Mouse (Mus musculus) liver (tissue): ENCODE measurements around the gene Fryl.
"Not testable (repeated sequence)": the region's sequence is repeated elsewhere in the genome, so short reads cannot be mapped to it uniquely, and the experiment has no call there.

ENCODE experiments used
- DNase-seq: peaks from one replicate; pipeline ENCODE4 v3.0.0-alpha.2; 2020; ENCODE audit warnings: mixed read lengths

The Fryl gene

DNA sequence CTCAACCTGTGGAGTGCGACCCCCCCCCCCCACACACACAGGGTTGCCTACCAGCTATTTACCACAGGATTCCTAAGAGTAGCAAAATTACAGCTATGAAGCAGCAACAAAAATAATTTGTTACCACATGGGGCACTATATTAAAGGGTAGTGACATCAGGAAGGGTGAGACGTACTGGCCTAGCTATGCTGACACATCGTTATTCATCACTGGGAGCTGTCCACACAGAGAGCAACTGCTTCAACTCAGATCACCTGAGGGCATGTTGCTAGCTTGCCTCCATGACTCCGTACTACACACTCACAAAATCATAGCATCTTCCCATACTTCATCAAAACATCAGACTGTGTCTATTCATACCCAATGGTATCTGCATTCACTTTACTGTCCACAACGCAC lies 176.6 kb downstream of the Fryl start:
- DNase-seq = no peak

DNA sequence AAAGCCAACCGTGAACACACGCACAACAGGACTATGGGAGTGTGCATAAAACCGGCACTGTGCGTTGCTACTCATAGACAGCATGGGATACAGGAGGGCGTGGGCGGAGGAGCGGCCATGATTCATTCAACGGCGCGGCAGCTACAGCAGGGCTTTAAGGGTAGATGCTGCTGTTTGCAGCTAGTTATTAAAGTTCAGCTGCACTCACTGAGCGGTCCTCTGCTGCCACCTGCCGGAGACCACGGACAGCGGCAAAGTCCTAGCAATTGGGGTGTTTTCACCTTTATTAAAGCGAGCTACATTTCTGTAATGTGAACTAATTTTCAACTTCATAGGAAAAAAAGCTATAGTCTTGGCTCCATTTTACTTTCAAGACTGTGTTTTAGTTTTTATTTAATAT lies 185.1 kb downstream of the Fryl start:
- DNase-seq = peak; percentile 81

DNA sequence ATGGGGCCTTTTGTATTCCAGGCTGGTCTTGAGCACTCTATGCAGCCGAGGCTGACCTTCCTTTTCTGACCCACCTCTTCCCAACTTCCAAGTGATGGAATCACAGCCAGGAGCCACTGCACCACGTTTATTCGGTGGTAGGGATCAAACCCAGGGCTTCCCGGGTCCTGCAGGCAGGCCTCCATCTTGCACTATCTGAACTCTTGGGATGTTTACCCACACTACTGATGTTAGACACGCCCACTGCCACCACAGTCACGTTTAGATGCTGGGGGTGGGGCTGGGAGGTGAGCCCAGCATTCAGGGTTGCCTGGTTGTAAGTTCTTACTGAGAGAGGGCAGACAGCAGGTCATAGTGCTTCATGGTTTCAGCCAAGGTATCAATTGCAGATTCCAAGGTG lies 189.5 kb downstream of the Fryl start:
- DNase-seq = peak; percentile 32

DNA sequence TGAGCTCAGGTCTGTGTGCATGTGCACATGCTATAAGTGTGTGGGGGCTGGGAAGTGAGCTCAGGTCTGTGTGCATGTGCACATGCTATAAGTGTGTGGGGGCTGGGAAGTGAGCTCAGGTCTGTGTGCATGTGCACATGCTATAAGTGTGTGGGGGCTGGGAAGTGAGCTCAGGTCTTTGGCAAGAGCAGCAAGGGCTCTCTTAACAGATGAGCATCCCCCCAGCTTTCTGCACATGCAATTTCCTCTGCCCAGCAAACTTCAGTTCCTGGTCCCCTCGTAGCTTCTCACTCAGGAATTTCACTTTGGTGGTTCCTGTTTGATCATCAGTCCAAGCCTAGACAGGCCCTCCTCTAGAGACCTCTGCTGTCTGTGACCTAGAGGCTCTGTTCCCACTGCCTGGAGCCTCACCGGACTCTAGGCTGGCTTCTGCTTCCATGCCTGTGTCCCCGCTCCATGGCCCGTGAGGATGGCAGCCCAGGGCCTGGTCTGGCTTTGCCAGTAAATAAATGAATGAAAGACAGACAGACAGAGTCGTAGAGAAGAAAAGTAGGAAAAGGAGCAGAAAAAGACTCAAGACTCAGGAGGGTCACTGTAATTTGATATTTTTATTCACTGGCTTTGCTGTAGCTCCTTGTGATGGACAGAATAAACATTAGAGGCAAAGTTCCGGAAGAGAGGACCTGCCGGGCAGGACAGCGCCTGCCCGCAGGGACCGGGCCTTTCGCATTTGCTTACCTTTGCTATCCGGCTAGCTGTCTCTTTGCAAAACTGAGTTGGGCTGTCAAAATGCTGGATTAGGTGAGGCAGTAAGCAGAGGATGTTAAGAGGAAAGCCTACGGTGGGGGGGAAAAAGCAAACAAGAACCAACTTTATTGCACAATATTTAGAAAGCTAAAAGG lies 192.4 kb downstream of the Fryl start:
- DNase-seq = no peak

DNA sequence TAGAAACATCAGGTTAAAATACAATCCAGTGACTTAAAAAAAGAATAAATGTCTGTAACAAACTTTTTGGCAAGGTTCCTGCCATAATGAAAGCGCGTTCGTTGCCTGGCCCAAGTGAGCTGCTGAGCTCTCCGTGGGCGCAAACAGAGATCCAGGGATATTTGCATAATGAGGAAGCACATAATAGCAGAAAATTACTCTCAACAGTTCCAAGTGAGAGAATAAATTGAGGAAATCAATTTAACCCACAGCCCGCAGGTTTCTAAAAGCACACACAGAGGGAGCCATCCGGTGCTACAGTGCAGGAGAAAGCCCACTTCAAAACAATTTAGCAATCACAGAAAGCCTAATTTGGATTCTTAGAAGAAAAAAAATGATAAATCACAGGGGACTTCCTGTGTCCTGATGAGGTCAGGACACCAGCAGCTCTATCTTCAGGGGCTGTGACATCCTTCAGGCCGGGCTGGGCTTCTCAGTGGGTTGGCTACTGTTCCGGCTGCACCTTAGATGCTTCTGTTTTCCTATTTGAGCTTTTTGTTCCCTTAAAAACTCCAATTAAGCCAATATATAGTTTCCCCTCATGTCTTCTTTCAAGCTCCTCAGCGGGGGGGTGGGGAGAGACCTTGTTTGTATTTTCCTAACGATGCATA lies 194.8 kb downstream of the Fryl start:
- no peak for DNase-seq

DNA sequence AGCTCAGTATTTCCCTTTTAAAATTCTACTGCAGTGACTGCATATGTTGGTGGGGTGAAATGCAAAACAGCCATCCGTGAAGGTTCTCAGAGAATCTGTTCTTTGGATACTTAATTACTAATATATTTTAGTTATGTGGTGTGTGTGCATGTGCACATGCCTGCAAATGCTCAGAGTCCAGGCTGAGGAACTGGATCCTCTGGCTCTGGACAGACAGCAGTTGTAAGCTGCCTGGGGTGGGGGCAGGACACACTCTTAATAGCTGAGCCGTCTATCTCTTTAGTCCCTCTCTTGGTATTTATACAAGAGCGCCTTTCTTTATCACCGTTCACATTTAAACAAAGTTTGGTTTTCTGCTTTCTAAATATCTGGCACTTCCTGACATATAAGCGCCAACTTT lies 199.5 kb downstream of the Fryl start:
- no peak for DNase-seq

DNA sequence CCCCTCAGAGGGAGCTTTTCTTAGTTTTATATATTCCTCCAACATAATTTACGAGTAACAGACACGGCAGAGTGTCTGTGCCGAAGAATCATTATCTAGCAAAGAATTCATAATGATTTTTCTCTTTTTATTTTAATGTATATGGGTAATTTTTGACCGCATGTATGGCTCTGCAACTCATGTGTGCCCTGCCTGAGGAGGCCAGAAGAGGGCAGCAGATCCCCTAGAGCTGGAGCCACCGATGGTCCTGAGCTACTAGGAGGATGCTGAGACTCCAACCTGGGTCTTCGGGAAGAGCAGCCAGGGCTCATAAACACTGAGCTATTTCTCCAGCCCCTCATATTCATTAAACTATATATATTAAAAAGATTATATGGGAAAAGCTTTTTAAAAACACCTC lies 200.0 kb downstream of the Fryl start:
- peak; percentile 32 for DNase-seq

DNA sequence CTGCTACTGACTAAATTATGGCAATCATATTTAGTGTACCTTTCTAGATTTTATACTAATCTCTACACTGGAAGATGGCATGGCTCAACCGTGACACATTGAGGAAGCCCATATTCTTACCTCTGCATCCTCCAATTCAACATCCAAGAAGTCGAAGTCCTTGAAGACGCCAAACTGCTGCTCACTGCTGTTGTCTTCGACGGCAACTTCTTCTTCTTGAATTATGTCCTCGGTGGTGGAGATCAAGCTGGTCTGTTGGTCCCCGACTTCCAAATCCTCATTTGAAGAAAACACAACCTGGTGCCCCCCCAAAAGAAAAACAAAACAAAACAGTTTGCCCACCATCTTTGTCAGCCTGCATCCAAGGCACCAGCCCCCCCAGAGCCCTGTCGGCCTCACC lies 202.5 kb downstream of the Fryl start:
- no peak for DNase-seq

DNA sequence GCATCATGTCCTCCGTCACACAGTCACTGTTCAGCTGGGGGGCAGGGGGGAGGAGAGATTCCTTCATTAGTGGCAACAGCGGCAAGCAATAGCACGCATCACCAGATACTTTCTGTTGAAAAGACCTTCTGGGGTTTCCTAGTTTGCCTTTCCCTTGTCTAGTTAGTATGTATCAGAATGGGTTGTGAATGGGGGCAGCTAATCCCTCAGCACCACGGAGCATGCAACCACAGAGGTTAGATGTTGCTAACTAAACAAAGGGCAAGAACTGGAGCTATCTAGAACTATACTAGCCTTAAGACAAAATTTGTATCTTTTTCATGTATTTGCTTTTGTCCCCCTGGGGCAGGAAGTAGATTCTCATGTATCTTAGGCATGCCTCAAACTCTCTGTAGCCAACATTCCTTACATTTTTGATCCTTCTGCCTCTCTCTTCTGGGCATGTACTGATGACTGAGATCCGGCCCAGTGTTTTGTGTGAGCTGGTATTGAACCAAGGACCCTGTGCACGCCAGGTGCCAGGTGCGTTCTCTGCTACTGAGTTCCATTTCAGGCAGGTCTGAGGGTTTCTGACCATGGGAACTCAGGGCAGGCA lies 208.7 kb downstream of the Fryl start:
- DNase-seq = no peak

DNA sequence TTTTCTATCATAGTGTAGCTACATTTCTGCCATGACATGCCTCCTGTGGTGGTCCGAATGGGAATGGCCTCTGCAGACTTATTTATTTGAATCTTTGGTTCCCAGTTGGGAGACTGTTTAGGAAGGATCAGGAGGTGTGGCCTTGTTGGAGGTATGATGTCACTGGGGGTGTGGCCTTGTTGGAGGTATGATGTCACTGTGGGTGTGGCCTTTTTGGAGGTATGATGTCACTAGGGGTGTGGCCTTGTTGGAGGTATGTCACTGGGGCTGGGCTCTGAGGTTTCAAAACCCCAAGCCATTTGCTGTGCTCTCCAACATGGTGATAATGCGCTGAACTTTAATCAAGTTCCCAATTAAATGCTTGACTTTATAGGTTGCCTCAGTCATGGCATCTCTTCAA lies 212.4 kb downstream of the Fryl start:
- no peak for DNase-seq

DNA sequence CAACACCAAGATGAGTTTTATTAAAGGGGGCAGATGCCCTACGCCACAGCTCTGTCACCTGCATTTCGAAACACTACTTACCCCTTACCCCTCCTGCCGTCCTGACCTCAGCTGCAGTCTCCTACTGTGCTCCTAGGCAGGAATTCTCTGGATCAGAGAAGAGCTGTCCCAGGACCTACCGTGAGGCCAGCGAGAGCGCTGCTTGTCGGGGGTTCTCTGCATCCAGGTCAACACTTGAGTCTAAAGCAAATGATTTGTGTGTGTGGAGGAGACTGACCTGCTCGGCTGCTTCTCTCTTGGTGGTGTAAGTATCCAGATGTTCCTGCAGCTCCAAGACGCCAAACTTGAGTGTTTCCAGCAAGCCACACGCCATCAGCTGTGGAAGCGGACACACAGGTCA lies 223.9 kb downstream of the Fryl start:
- no peak for DNase-seq

DNA sequence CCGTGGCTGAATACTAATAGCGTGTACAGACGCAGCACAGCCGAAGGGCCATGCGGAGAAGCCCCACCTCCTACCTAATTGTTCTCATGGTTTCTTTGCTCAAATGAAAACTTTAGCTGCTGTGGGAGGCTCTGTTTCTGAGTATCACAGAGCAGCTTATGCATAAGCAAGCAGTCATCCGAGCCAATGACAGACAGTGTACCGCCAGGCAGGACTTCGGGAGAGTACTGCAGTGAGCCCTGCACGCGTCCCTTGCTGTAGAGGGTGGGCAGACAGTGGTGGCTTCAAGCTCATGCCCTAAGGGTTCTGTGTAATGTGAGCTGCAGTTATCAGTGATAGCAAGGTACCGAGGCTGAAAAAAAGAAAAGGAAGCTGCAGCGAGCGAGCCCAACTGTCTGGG lies 227.8 kb downstream of the Fryl start:
- no peak for DNase-seq

DNA sequence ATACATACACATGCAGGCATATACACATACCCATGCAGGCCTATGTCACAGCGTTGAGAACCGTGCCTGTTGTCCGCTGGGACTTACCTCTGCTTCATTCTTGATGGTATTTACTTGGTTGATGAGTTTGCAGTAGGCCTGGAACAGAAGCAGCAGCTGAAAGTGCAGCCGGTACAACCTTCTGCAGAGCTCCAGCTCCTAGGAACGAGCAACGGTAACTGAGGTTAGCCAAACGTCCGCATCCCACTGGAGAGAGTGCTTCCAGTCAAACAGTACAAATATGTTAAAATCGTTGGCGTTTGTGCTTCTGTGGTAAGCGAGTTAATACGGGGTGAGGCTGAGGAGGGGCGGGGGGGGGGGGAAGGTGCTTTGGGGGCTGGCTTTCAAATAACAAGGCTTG lies 232.6 kb downstream of the Fryl start:
- DNase-seq = no peak

DNA sequence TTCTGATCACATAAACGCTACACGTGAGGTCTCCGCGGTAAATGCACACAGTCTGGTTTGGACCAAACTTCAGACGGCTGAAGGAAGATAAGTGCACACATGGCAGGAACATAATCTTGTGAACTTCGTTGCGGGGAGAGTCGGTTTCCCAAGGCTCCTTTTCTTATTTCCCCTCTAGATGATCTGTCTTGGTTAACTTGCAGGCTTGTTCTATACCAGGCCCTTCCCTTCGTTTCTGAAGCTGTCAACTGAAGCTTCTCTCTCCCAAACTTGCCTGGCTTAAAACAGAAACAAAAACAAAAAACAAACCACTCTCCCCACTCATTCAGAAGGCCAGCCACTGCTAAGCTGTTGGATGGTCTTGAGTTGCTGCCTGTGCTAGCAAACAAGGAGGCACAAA lies 241.7 kb downstream of the Fryl start:
- DNase-seq = no peak

DNA sequence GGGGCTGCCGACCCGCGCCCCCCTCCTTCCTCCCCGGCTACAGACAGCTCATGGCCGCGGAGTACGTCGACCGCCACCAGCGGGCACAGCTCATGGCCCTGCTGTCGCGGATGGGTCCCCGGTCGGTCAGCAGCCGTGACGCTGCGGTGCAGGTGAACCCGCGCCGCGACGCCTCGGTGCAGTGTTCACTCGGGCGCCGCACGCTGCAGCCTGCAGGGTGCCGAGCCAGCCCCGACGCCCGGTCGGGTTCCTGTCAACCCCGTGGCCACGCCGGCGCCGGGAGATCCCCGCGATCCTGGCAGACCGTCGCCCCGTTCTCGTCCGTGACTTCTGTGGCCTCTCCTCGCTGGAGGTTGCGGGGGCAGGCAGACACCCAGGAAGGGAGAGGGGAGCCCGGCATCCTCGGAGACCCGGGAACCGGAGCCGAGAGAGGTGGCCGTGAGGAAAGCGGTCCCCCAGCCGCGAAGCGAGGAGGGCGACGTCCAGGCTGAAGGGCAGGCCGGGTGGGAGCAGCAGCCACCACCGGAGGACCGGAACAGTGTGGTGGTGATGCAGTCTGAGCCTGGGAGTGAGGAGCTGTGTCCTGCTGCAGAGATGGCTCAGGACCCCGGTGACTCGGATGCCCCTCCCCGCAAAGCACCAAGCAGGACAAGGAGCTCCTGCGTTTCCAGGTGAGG lies 242.7 kb downstream of the Fryl start:
- DNase-seq = not testable (repeated sequence)

DNA sequence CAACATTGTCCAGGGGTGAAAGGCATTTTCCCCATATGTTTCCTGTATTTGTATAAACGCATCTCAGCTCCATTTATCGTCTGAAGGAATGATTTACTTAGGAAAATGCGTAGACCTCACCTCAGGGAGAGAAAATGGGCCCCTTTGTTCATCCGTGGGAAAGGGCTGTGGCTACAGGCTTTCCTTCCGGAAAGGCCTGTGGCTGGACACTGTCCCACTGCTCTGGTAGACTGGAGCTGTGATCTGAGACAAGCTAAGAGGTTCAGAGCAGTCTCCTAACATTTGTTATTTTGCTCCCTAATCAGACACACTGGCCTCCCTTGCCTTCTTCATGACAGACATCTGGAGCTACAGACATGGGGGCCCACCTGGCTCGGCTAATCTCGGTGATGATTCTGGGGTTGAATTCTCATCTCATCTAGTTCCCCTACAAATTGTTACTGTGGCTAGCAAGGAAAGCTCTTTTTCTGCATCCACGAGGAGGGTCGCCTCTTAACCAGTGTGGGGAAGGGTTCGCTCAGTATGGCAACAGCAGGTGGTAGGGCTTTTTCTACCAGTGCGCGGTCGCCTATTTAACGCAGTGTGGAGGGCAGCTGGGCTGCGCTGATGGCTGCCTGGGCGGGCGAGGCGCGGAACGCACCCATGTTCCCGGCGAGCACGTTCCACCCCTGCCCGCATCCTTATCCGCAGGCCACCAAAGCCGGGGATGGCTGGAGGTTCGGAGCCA lies 243.4 kb downstream of the Fryl start:
- DNase-seq = not testable (repeated sequence)

DNA sequence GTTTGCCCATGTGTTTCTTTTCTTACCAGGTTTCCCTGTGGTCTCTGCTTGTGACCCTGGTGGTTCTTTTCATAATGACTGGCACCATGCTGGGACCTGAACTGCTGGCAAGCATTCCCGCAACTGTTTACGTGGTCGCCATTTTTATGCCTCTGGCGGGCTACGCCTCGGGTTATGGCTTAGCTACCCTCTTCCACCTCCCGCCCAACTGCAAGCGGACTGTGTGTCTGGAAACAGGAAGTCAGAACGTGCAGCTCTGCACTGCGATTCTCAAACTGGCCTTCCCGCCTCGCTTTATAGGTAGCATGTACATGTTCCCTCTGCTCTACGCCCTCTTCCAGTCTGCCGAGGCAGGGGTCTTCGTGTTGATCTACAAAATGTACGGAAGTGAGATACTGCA lies 244.6 kb downstream of the Fryl start:
- DNase-seq = not testable (repeated sequence)

DNA sequence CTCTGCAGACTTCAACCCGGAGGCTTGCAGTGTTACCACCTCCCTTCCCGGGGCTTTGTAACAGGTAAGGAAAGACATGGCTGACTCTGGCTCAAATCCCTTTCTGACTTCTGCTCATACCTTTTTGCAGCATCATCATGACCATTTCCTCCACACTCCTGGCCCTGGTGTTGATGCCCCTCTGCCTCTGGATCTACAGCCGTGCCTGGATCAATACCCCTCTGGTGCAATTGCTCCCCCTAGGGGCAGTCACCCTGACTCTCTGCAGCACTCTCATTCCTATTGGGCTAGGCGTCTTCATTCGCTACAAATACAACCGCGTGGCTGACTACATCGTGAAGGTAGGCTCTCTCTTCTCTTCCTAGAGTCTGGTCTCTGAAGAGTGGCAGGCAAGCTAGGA lies 248.2 kb downstream of the Fryl start:
- not testable (repeated sequence) for DNase-seq

DNA sequence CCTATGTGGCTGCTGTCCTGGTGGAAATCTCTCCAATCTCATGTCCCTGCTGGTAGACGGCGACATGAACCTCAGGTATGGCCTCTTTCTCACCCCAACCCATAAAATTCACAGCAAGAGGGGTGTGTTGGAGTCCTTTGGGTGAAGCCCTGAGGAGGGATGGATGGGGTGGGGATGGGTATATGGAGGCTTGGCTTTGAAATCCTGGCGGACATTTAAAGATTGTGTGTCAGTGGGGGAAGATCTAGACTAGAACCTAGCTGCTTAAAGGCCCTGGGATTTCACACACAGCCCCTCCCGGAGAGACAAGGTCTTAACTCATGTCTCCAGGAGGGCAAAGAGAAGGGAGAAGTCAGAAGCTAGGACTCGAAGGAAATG lies 248.8 kb downstream of the Fryl start:
- DNase-seq = no peak

DNA sequence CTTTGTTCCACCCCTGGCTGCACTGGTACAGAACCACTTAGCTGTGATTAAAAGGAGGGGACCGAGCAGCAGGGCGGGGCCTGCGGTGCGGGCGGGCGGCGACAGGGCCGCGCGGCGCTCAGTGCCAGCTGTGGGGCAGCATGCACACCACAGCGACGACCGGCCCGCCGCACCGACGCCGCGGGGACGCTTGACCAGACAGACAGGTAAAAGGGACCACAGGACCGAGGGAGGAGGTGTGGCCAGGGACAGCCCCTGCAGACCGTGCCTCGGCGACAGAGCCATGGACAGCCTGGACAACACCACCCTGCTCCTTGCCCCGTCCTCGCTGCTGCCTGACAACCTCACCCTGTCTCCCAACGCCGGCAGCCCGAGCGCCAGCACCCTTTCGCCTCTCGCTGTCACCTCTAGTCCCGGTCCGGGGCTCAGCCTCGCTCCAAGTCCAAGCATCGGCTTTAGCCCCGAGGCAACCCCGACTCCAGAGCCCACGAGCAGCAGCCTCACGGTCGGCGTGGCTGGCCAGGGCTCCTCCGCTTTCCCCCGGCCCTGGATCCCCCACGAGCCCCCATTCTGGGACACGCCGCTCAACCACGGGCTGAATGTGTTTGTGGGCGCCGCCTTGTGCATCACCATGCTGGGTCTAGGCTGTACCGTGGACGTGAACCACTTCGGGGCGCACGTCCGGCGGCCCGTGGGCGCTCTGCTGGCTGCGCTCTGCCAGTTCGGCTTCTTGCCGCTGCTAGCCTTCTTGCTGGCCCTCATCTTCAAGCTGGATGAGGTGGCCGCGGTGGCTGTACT lies 249.4 kb downstream of the Fryl start, which contains the start of gene Slc10a4:
Gene Slc10a4, plus strand, starts transcription at position 100 of the 798 bp plus-strand sequence.
- DNase-seq = no peak

DNA sequence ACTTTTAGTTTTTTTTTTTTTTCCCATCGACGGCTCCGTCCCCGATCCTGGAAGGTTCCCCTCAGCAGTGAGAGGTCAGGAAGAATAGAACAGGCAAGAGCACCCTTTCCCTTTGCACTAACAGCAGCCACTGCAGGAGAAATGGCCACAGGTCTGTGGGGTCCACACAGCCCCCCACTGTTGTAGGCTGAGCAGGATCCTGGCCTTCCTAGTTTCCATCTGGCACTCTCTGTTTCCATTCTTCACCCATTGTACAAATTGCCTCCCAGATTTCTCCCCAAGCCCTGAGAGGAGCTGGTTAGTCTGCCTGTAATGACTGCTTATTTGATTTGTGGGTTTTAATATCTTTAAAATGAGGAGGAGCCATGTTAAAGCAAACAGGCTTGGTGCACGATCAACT lies 252.4 kb downstream of the Fryl start:
- DNase-seq = no peak

DNA sequence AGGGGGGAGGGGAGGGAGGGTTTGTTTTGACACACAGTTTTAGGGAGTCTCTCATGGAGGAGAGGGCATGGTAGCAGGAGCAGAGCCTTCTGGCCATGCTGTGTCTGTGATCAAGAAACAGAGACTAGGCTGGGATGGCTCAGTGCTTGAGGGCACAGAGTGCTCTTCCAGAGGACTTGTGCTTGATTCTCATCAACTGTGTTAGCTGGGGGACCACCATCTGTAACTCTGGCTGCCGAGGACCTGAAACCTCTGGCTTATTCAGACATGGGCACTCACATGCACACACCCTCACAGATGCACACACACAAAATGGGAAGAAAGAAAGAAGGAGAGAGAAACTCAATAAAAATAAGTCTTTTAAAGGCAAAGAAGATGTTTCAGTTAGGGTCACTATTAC lies 257.9 kb downstream of the Fryl start:
- not testable (repeated sequence) for DNase-seq
